Mouse (Mus musculus) lung, adult 18-20 months (tissue): ENCODE measurements around the gene Pramef20.
"Not testable (repeated sequence)": the region's sequence is repeated elsewhere in the genome, so short reads cannot be mapped to it uniquely, and the experiment has no call there.

Experiments
- DNase-seq, 2 experiments: peaks; one replicate each; pipeline ENCODE4 v3.0.0; 2022; ENCODE audit warnings: mixed read lengths in 2 of 2

The Pramef20 gene

DNA sequence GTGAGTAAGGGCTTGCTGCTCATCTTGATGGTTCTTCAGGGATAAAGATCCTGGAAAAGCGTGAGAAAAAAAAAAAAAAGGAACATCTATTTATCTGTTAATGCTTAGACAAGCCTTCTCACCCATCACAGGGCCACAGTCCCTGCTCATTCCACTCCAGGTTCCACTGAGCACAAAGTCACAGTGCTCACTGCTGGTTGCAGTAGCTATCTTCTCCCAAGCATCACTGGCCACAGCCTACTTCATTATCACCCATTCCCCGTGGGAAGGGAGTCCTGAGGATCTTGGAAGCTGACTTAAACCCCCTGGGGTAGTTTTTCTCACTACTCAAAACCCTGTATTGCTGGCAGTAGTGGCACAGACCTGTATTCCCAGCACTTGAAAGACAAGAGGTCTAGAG is at the start of gene Pramef20:
Pramef20 (minus strand) TSS at position 23 of the 400 bp plus-strand sequence.
- DNase-seq = no peak

DNA sequence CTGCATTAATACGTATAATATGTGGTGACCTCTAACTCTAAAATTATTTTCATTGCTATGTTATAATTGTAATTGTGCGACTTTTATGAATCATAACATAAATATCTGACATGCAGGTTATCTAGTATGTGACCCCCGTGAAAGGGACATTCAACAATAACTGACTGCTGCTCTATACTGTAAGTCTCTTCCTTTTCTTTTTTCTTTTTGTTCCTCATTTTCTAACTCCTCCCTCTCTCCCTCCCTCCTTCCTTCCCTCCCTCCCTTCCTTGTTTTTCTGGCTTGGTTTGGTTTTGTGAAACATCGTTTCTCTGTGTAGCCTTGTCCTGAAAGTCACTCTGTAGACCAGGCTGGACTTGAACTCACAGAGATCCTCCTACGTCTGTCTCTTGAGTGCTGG is 46.9 kb upstream of the Pramef20 start:
- no peak for DNase-seq

DNA sequence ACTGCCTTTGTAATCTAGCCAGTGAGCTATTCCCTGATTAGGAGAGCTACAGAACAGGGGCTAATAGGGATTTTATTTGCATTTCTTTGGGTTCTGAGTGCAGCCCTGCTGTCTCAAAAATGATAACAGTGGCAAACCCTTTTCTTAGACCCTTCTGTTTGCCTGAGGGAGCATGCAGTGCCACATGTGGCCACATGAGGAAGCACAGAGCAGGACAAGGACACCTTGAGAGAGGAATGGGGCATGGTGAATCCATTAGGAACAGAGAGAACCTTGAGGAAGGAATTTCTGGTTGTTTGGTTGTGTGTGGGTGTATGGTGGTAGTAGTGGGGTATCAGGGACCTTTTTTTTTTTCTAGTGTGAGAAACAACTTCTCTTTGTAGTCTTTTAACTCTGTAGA is 42.9 kb upstream of the Pramef20 start:
- DNase-seq = no peak

DNA sequence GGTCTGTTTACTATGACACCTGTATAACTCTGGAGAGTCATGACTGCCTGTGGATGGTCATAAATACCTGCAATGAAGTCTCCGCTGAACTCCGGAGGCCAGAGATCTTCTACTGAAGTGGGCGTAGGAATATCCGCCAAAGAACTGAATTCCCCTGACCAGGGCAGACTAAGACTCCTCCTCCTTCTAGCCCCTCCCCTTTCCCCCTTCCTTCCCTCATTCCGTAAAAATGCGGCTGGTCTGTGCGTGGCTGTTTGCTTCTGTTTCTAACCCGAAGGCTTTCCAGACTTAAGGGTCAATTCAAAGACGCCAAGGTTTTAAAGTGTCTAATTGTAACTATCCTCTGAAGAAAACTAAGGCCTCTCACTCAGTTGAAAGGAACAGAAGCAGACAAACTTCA is 30.6 kb upstream of the Pramef20 start, which contains the start of gene Pramef12:
Pramef12 (minus strand) TSS at position 175 of the 400 bp plus-strand sequence.
- DNase-seq = no peak

DNA sequence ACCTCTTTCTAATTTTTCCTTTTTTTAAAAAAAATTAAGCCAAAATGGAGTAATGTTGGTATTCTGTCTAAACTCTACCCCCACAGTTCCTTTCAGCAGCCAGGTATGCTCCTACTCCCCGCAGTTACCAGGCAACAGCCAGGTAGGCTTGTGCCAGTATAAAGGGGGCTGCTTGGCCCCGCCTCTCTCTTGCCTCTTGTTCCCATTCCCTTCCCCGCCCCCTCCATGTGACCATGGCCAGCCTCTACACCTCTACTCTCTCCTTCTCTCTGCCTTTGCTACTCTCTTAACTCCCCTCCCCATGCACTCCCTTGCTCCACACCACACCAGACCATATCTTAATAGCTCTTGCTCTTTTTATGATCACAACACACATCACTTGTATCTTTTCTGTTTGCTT is 28.5 kb upstream of the Pramef20 start:
- DNase-seq = no peak

DNA sequence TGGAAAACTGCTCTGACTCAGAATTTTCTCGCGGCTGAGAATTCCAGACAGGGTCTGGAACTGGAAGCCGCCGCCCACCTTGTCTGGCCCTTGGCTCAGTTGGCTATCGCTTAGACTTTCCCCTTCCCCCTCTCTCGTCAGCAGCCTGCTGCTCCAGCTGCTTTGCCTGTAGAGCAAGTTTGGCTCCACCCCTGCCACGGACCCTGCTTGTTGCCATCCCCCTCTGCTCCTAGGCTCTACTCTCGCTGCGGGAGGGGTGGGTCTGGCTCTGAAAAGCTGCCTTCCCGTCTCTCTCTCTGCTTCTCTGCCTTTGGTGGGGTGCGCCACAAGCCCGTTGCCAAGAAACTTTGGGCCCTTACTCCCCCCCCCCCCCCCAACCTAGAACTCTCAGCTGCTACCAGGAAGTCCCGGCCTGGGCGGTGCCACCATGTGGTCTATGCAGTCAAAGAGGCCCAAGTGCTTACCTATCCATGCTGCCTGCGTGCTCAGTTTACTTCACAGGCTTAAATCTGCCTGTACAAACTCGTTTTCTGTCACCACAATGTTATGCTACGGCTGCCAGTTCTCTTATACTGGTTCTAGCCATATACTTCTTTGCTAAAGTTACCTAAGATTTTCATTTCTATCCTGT is 26.8 kb upstream of the Pramef20 start:
- peak; percentile 29 to 50 for DNase-seq

DNA sequence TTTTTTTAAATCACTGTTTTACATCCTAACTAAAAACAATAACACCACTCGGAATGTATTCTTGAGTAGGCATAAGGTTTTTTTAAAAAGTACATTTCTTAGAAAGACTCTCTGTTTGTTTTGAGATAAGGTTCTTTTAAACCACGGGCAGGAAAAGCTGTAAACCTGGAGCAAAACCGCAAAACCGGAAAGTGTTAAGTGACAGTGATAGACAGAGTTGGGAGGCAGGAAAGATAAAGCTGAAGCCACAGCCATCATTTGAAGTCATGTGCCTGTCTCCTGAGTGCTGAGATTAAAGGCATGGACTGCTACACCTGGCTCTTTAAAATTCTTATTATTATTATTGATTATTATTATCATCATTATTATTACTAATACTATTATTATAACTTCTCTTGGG is 25.0 kb upstream of the Pramef20 start:
- no peak for DNase-seq

DNA sequence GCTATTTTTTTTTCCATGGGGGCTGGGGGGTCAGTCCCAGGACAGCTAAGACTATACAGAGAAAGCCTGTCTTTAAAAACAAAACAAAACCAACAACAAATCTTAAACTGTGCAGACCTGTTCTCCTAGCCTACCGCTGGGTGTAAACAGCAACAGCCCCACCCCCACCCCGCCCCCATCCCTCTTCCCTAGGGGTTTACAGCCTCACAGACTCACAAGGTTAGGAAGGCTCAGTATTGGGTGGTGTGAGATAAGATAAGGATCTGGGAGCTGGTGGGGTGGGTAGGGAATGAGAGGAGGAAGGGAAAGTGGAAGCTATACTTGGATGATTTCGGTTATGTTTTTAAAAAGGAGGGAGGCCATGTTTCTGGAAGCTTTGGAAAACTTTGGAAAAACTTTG is 18.6 kb upstream of the Pramef20 start:
- DNase-seq = no peak

DNA sequence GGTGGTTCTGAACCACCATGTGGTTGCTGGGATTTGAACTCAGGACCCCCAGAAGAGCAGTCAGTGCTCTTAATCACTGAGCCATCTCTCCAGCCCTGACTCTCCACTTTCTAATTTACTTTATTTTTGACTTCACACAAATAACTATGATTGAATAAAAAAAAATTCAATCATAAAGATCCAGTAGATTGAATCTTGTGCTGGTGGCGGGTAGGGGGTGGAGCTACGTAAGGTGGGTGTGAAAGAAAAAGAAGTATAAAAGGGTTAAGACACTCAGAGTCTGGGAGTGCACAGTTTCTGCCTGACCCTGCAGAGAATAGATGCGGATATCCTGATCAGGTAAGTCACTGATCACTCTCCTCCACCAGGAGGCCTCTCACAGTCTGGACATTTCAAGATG is 20.1 kb downstream of the Pramef20 start, which contains the start of gene Gm13119:
Gm13119 (plus strand) TSS at position 301 of the 400 bp plus-strand sequence.
- DNase-seq = not testable (repeated sequence)

DNA sequence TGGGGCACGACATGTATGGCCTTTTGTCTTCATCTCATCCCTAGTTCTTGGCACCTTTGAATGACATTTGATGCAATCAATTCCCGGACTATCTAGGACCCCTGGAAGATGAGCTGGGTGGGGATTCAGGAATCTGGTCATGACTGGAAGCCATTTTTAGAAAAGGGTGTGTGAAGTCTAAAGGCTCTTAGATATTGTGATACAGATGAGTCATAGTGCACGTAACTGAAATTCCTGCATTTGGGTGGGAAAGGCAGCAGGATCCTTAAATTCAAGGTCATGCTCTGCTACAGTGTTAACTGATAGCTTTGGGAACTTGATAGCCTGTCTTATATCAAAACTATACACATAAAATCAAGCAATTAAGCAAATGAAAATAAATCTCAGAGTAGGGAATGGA is 41.9 kb downstream of the Pramef20 start:
- DNase-seq = not testable (repeated sequence)

DNA sequence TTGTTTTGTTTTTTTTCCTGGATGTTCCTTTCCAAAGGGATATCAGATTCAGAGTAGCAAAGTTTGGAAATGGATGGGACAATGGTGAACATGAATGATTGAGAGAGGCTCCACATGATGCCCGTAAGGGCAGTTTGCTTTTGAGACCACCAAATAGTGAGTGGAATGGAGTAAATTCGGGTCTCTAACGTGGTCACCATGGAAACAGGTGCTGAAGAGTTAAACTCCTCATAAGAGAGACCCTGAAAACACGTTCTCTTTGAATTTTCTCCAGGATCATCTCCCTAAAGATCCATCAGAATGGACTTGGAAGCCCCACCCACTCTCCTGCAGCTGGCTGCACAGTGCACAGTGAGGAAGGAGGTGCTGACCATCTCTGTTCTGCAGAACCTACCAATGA is 47.8 kb downstream of the Pramef20 start, which contains the start of gene Gm13128:
Gm13128 (plus strand) TSS at position 301 of the 400 bp plus-strand sequence.
- not testable (repeated sequence) for DNase-seq
